Mouse (Mus musculus) erythroblast, embryonic 14.5 days (primary cell): ENCODE measurements around the gene Cyp2b23.
"Not testable (repeated sequence)": the region's sequence is repeated elsewhere in the genome, so short reads cannot be mapped to it uniquely, and the experiment has no call there.

Source experiments
- GATA1 ChIP-seq: IDR thresholded peaks from 2 replicates; pipeline ENCODE4 v1.6.1; 2012; ENCODE audit warnings: low read length, inconsistent platforms, mixed read lengths
- TAL1 ChIP-seq: IDR thresholded peaks from 3 replicates; pipeline ENCODE4 v1.6.1; 2012; ENCODE audit warnings: low read length, inconsistent platforms, mixed read lengths

DNA sequence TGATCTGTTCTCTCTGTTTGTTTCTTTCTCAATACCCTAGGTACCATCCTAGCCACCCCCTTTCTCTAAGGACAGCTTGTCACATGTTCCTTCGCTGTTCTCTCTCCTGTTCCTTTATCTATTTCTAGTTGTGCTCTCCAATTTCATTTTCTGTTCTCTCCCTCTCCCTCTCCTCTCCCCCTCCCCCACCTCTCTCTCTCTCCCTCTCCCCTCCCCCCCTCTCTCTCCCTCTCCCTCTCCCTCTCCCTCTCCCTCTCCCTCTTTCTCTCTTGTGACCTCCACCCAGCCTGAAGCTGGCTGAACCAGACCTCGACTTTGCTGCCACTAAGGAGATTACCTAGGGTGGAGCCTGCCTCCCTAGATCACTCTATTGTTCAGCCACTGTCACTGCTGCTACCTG, 18.8 kb downstream of the Cyp2b23 start:
- not testable (repeated sequence) for TF ChIP-seq TAL1, GATA1
